Mouse (Mus musculus) kidney, postnatal 36 days (tissue): ENCODE measurements around the gene Cd163l1.
A peak's percentile ranks its signal among the peaks of the same experiment; 100 is the strongest.

ENCODE experiments used
- DNase-seq, 2 experiments: peaks; one replicate each; pipeline ENCODE4 v3.0.0; 2021 to 2022; ENCODE audit warnings: mixed read lengths in 2 of 2

The Cd163l1 gene

GRCm38 (mm10) chr7:140217967-140218366, at the start of gene Cd163l1:
TSS of gene Cd163l1 (plus strand) at chr7:140218267.
- DNase-seq, result no peak

GRCm38 (mm10) chr7:140169386-140169785, 48.7 kb upstream of the Cd163l1 start:
- DNase-seq, result peak in 1 of 2 experiments; percentile 49

- DNase-seq, result peak; percentile 51 to 60
Observed at GRCm38 (mm10) chr7:140170863-140171262, 47.2 kb upstream of the Cd163l1 start.

GRCm38 (mm10) chr7:140172936-140173335, 45.1 kb upstream of the Cd163l1 start, which contains the start of gene Olfr523:
TSS of gene Olfr523 (plus strand) at chr7:140173217.
- no peak for DNase-seq

- peak; percentile 89 to 90 for DNase-seq
Observed at GRCm38 (mm10) chr7:140179176-140179575, 38.9 kb upstream of the Cd163l1 start.

GRCm38 (mm10) chr7:140180692-140181091, 37.4 kb upstream of the Cd163l1 start:
- DNase-seq, result no peak

- DNase-seq, result no peak
Observed at GRCm38 (mm10) chr7:140184206-140184605, 33.9 kb upstream of the Cd163l1 start.

GRCm38 (mm10) chr7:140186646-140187620, 31.1 kb upstream of the Cd163l1 start:
- DNase-seq, result peak; percentile 75 to 85

- DNase-seq, result no peak
Observed at GRCm38 (mm10) chr7:140187721-140188390, 30.2 kb upstream of the Cd163l1 start.

GRCm38 (mm10) chr7:140188391-140189328, 29.4 kb upstream of the Cd163l1 start:
- DNase-seq, result no peak

- no peak for DNase-seq
Observed at GRCm38 (mm10) chr7:140190435-140190834, 27.6 kb upstream of the Cd163l1 start.

- DNase-seq, result no peak
Observed at GRCm38 (mm10) chr7:140192445-140192844, 25.6 kb upstream of the Cd163l1 start.

GRCm38 (mm10) chr7:140192851-140193250, 25.2 kb upstream of the Cd163l1 start:
- no peak for DNase-seq

- DNase-seq, result no peak
Observed at GRCm38 (mm10) chr7:140194031-140194430, 24.0 kb upstream of the Cd163l1 start.

GRCm38 (mm10) chr7:140196002-140196401, 22.1 kb upstream of the Cd163l1 start:
- DNase-seq, result no peak

- no peak for DNase-seq
Observed at GRCm38 (mm10) chr7:140201090-140201489, 17.0 kb upstream of the Cd163l1 start.

GRCm38 (mm10) chr7:140205864-140206263, 12.2 kb upstream of the Cd163l1 start, which contains the start of gene Olfr524:
TSS of gene Olfr524 (minus strand) at chr7:140205964.
- no peak for DNase-seq

GRCm38 (mm10) chr7:140206904-140207303, 11.2 kb upstream of the Cd163l1 start:
- DNase-seq, result no peak

GRCm38 (mm10) chr7:140208153-140208552, 9.9 kb upstream of the Cd163l1 start:
- DNase-seq, result no peak

GRCm38 (mm10) chr7:140208677-140209076, 9.4 kb upstream of the Cd163l1 start:
- DNase-seq, result peak; percentile 16 to 53

- no peak for DNase-seq
Observed at GRCm38 (mm10) chr7:140213841-140214240, 4.2 kb upstream of the Cd163l1 start.

GRCm38 (mm10) chr7:140219268-140219667, 1.2 kb downstream of the Cd163l1 start:
- peak in 1 of 2 experiments; percentile 38 for DNase-seq
